11 mouse cellular contexts compared by ENCODE assay signal in genomic region chr2:93368954-93369353, GRCm38 (mm10). TPM values are rescaled to one million over a fixed set of nuclear protein-coding genes. Genes with fewer than 3 reads are reported as not detected.
DNase-seq lines count a peak whose midpoint lies in the region; ATAC-seq and TF ChIP-seq lines count a peak whose summit lies in the region.
"Had no signal": no experiment of that assay in that cellular context is flagged by ENCODE, and none has a peak within 500 bp of the region (broad histone marks: within the 10 kb centered on the region; RNA-seq: fewer than 3 reads in every experiment).

No protein-coding gene starts in this region.

- H3K27ac ChIP-seq in kidney, embryonic 16.5 days (ENCODE audit: low read length): no peak overlapping the region
- peak overlapping the region; percentile 69 for H3K27ac ChIP-seq in neural tube, embryonic 13.5 days (replicated peaks)
- 0 out of 2 replicates have a peak overlapping the region, but pooled peaks have one; percentile 15 for H3K27ac ChIP-seq in heart, embryonic 11.5 days (ENCODE audit: low read depth, low read length)
- no peak overlapping the region for H3K27ac ChIP-seq in hindbrain, postnatal 0 days
- no peak overlapping the region for H3K27ac ChIP-seq in intestine, embryonic 15.5 days

- no peak for ATAC-seq in kidney, embryonic 16.5 days (ENCODE audit: low FRiP score, low TSS enrichment)
- ATAC-seq in neural tube, embryonic 13.5 days (ENCODE audit: low read depth): no peak
- ATAC-seq in heart, embryonic 11.5 days (replicated peaks; ENCODE audit: insufficient number of reproducible peaks, low FRiP score, low TSS enrichment): no peak
- no peak for ATAC-seq in hindbrain, postnatal 0 days
- ATAC-seq in intestine, embryonic 15.5 days: no peak

- H3K4me2 ChIP-seq in kidney, embryonic 16.5 days (replicated peaks; ENCODE audit: low read depth, low read length): no peak overlapping the region
- H3K4me2 ChIP-seq in neural tube, embryonic 13.5 days: no peak overlapping the region
- H3K4me2 ChIP-seq in heart, embryonic 11.5 days: no peak overlapping the region
- H3K4me2 ChIP-seq in hindbrain, postnatal 0 days (ENCODE audit: low read depth, low read length): no peak overlapping the region
- H3K4me2 ChIP-seq in intestine, embryonic 15.5 days (replicated peaks): no peak overlapping the region

- H3K4me1 ChIP-seq in kidney, embryonic 16.5 days (ENCODE audit: insufficient read depth, low read length): peaks cover 9% of the 10 kb centered on the region; the same call in 1 of the 2 replicates
- H3K4me1 ChIP-seq in neural tube, embryonic 13.5 days (replicated peaks): peaks cover 58% of the 10 kb centered on the region
- H3K4me1 ChIP-seq in heart, embryonic 11.5 days (ENCODE audit: control insufficient read depth, insufficient read depth, low read length): no peaks in the 10 kb centered on the region; the same call in 1 of the 2 replicates
- peaks cover 6% of the 10 kb centered on the region for H3K4me1 ChIP-seq in hindbrain, postnatal 0 days (ENCODE audit: insufficient read depth, low read length)
- peaks cover 15% of the 10 kb centered on the region for H3K4me1 ChIP-seq in intestine, embryonic 15.5 days (replicated peaks)

- WGBS in kidney, embryonic 16.5 days: 81% methylated on average over 8 of the region's 8 CpGs
- 45% methylated on average over 8 of the region's 8 CpGs for WGBS in neural tube, embryonic 13.5 days
- 65% methylated on average over 8 of the region's 8 CpGs for whole genome bisulfite sequencing in heart, embryonic 11.5 days (ENCODE audit: insufficient replicate concordance)
- 43% methylated on average over 8 of the region's 8 CpGs for WGBS in hindbrain, postnatal 0 days
- WGBS in intestine, embryonic 15.5 days: 56% methylated on average over 8 of the region's 8 CpGs

- no peak overlapping the region for H3K9ac ChIP-seq in kidney, embryonic 16.5 days (replicated peaks; ENCODE audit: low read length)
- no peak overlapping the region for H3K9ac ChIP-seq in neural tube, embryonic 13.5 days
- H3K9ac ChIP-seq in heart, embryonic 11.5 days (ENCODE audit: low read depth, low read length): no peak overlapping the region
- H3K9ac ChIP-seq in hindbrain, postnatal 0 days (replicated peaks; ENCODE audit: low read length): no peak overlapping the region
- no peak overlapping the region for H3K9ac ChIP-seq in intestine, embryonic 15.5 days

- TF ChIP-seq CTCF in hindbrain, postnatal 0 days (IDR thresholded peaks at IDR 0.05; ENCODE audit: low read depth): no peak

- no peaks in the 10 kb centered on the region for H3K36me3 ChIP-seq in kidney, embryonic 16.5 days (ENCODE audit: insufficient read depth, low read length)
- H3K36me3 ChIP-seq in neural tube, embryonic 13.5 days: no peaks in the 10 kb centered on the region
- H3K36me3 ChIP-seq in heart, embryonic 11.5 days (ENCODE audit: control insufficient read depth, insufficient read depth, low read length): no peaks in the 10 kb centered on the region
- H3K36me3 ChIP-seq in hindbrain, postnatal 0 days (ENCODE audit: insufficient read depth, low read length): no peaks in the 10 kb centered on the region
- H3K36me3 ChIP-seq in intestine, embryonic 15.5 days: no peaks in the 10 kb centered on the region

- DNase-seq in kidney, postnatal 4 days: peak; percentile 28 to 30
- no peak for DNase-seq in neural tube, embryonic 10.5 days (ENCODE audit: extremely low spot score, low spot score)
- DNase-seq in hindbrain, postnatal 0 days (ENCODE audit: low spot score): peak; percentile 49
- DNase-seq in cerebellum, postnatal 25 days: no peak
- DNase-seq: adrenal gland, postnatal 10 days; cerebellum, adult 2 months had no signal

- no peak overlapping the region for H3K4me3 ChIP-seq in kidney, embryonic 16.5 days (ENCODE audit: low read length)
- no peak overlapping the region for H3K4me3 ChIP-seq in neural tube, embryonic 13.5 days
- no peak overlapping the region for H3K4me3 ChIP-seq in heart, embryonic 11.5 days (ENCODE audit: low read depth, low read length)
- H3K4me3 ChIP-seq in hindbrain, postnatal 0 days (ENCODE audit: low read length): no peak overlapping the region
- H3K4me3 ChIP-seq in intestine, embryonic 15.5 days (replicated peaks): no peak overlapping the region
- H3K4me3 ChIP-seq: myocyte had no signal

- H3K9me3 ChIP-seq in kidney, embryonic 16.5 days (ENCODE audit: low read length): no peaks in the 10 kb centered on the region; the same call in 1 of the 2 replicates
- no peaks in the 10 kb centered on the region for H3K9me3 ChIP-seq in neural tube, embryonic 13.5 days
- H3K9me3 ChIP-seq in heart, embryonic 11.5 days (replicated peaks; ENCODE audit: control insufficient read depth, low read length): no peaks in the 10 kb centered on the region
- no peaks in the 10 kb centered on the region for H3K9me3 ChIP-seq in hindbrain, postnatal 0 days (ENCODE audit: low read length)
- no peaks in the 10 kb centered on the region for H3K9me3 ChIP-seq in intestine, embryonic 15.5 days

- no peaks in the 10 kb centered on the region for H3K27me3 ChIP-seq in kidney, embryonic 16.5 days (ENCODE audit: insufficient read depth, low read length)
- no peaks in the 10 kb centered on the region for H3K27me3 ChIP-seq in neural tube, embryonic 13.5 days
- peaks cover 3% of the 10 kb centered on the region; the same call in 1 of the 2 replicates for H3K27me3 ChIP-seq in heart, embryonic 11.5 days (ENCODE audit: control insufficient read depth, insufficient read depth, low read length)
- H3K27me3 ChIP-seq in hindbrain, postnatal 0 days (ENCODE audit: insufficient read depth, low read length): no peaks in the 10 kb centered on the region
- no peaks in the 10 kb centered on the region for H3K27me3 ChIP-seq in intestine, embryonic 15.5 days (replicated peaks)

RNA-seq across cellular contexts. Expression of gene Tspan18, which starts 34.6 kb away (rescaled TPM):
- polyA plus RNA-seq in kidney, embryonic 16.5 days (2015; fragmentation: Nextera tagmentation; extraction: Ambion mirVana): 35.0 and 47.0 TPM in 2 replicates
- polyA plus RNA-seq in neural tube, embryonic 13.5 days (2015; fragmentation: Nextera tagmentation; extraction: Ambion mirVana): 41.8 and 43.5 TPM in 2 replicates
- polyA plus RNA-seq in heart, embryonic 11.5 days (2014; fragmentation: Nextera tagmentation; extraction: Ambion mirVana): 75.5 and 84.5 TPM in 2 replicates
- 23.5 and 26.2 TPM in 2 replicates for total RNA-seq in hindbrain, postnatal 0 days (2014; rRNA removed)
- 11.1 and 12.3 TPM in 2 replicates for polyA plus RNA-seq in hindbrain, postnatal 0 days (2015; fragmentation: Nextera tagmentation; extraction: Ambion mirVana)
- polyA plus RNA-seq in intestine, embryonic 15.5 days (2015; fragmentation: Nextera tagmentation; extraction: Ambion mirVana): 21.4 and 23.0 TPM in 2 replicates

Comparison
In these comparisons a context has a peak if more than half of its experiments do, and no peak if none do; other contexts are left out.
1. DNase-seq: peak in kidney, postnatal 4 days (2 of 2) and hindbrain, postnatal 0 days (single experiment); none in neural tube, embryonic 10.5 days (single experiment) and cerebellum, postnatal 25 days (0 of 2).
2. H3K27ac ChIP-seq: peak in neural tube, embryonic 13.5 days (single experiment) and heart, embryonic 11.5 days (single experiment); none in kidney, embryonic 16.5 days (single experiment), hindbrain, postnatal 0 days (single experiment) and intestine, embryonic 15.5 days (single experiment).